Mouse (Mus musculus) kidney, adult 2 months (tissue): ENCODE measurements around the gene Gm28047. TPM values are rescaled to one million over a fixed set of nuclear protein-coding genes. Genes with fewer than 3 reads are reported as not detected.
A peak's percentile ranks its signal among the peaks of the same experiment; 100 is the strongest.

Experiments used
- DNase-seq: peaks from one replicate; pipeline ENCODE4 v3.0.0; 2021
- H3K27ac ChIP-seq: fragments of 200-500 bp; 2 replicates; pipeline ENCODE4 v1.5.1; 2012; ENCODE audit warnings: low read depth, low read length, control low read depth, inconsistent platforms; ENCODE audit not compliant: insufficient read depth
- H3K27me3 ChIP-seq: fragments of 200-500 bp; replicated peaks from 2 replicates; pipeline ENCODE4 v1.6.1; 2012; ENCODE audit warnings: mild to moderate bottlenecking, moderate library complexity, low read length, inconsistent platforms; ENCODE audit not compliant: control insufficient read depth, insufficient read depth
- H3K36me3 ChIP-seq: fragments of 200-500 bp; 2 replicates; pipeline ENCODE4 v1.6.1; 2012; ENCODE audit warnings: mild to moderate bottlenecking, moderate library complexity, low read length, inconsistent platforms; ENCODE audit not compliant: control insufficient read depth, insufficient read depth
- H3K4me1 ChIP-seq: fragments of 200-500 bp; 2 replicates; pipeline ENCODE4 v1.6.1; 2011; ENCODE audit warnings: low read length; ENCODE audit not compliant: control insufficient read depth, insufficient read depth
- H3K4me3 ChIP-seq: fragments of 200-500 bp; 2 replicates; pipeline ENCODE4 v1.5.1; 2011; ENCODE audit warnings: mild to moderate bottlenecking, low read depth, low read length, control low read depth; ENCODE audit not compliant: insufficient read depth
- CTCF ChIP-seq: fragments of 200-500 bp; conservative IDR thresholded peaks from 2 replicates; pipeline ENCODE4 v1.5.1; 2011; ENCODE audit warnings: low read depth, mild to moderate bottlenecking, control low read depth, low read length, moderate library complexity, mixed read lengths; ENCODE audit not compliant: insufficient read depth, insufficient read length
- POLR2A ChIP-seq: fragments of 200-500 bp; IDR thresholded peaks from one replicate; pipeline ENCODE4 v1.6.1; 2011; ENCODE audit warnings: low read depth, low read length, control low read depth
- WGBS: fragments of 180-500 bp; shearing (Covaris S2); methylation state at CpG from one replicate; pipeline ENCODE4 v1.1.7; 2018; 5-methylcytosine and 5-hydroxymethylcytosine counted together
- polyA plus RNA-seq: library from polyadenylated mRNA; depleted of rRNA; stranded (reverse); fragments of >200 nt; gene quantifications from 2 replicates; pipeline ENCODE4 v1.2.3, GENCODE M21; 2012

The Gm28047 gene
- polyA plus RNA-seq, 1 experiment = not detected

DNA sequence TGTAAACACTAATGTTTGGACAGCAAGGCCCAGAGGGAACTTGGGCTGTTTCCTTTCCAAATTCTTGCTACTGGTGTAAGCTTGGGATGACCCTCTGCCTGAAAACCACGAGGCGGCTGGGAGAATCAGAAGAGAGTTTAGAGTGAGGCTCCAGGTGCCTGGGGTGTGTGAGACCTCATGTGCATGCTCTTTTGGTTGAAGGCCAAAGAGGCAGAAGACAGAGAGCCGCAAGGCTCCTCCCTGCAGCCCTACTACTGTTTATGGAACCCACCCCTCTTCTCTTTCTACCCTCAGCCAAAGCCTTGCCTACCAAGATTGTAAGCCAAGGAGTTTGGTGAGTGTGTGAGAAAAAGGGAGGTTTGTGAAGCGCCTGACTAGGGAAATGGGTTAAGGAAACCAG is 109.1 kb downstream of the Gm28047 start:
- TF ChIP-seq POLR2A (no peak), CTCF (no peak)
- no peak for DNase-seq
- Histone ChIP-seq H3K36me3 (no peaks in the 10 kb centered on the region), H3K27me3 (no peaks in the 10 kb centered on the region), H3K27ac (no peak overlapping the region), H3K4me1 (peaks cover 5% of the 10 kb centered on the region; the same call in 1 of the 2 replicates), H3K4me3 (no peak overlapping the region)
- 58% methylated on average over 4 of the region's 4 CpGs for WGBS

- Histone ChIP-seq H3K27me3 (no peaks in the 10 kb centered on the region), H3K36me3 (no peaks in the 10 kb centered on the region), H3K4me1 (peaks cover 6% of the 10 kb centered on the region; the same call in 1 of the 2 replicates), H3K4me3 (no peak overlapping the region), H3K27ac (no peak overlapping the region)
- 82% methylated on average over 2 of the region's 2 CpGs for WGBS
- DNase-seq = no peak
- TF ChIP-seq CTCF (no peak), POLR2A (no peak)
Measured at GRCm38 (mm10) chr15:102515261-102515660, 109.6 kb downstream of the Gm28047 start.

GRCm38 (mm10) chr15:102513004-102513403 is 111.9 kb downstream of the Gm28047 start:
- no peak for TF ChIP-seq CTCF
- no peak for TF ChIP-seq POLR2A
- Histone ChIP-seq H3K27me3 (no peaks in the 10 kb centered on the region), H3K4me3 (no peak overlapping the region), H3K36me3 (no peaks in the 10 kb centered on the region), H3K4me1 (peaks cover 3% of the 10 kb centered on the region; the same call in 1 of the 2 replicates), H3K27ac (no peak overlapping the region)
- 78% methylated on average over 3 of the region's 3 CpGs for WGBS
- no peak for DNase-seq

DNA sequence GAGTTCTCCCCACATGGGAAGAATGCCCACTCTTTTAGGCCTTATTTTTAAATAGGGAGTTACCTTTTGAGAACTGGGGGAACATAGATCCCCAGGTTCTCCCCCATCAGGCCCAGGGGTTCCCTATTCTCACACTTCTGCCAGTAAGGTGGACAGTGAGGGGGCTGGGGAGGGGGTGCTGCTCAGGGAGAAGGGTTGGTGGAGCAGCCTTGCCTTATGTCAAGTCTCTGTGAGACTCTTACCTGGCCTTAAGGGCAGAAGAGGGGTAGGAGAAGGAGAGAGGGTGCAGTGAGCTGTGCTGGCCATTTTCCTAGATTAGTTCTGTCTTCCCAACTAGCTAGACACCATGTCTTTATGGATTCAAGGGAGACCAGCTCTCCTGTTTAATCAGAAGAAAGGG is 112.4 kb downstream of the Gm28047 start:
- H3K4me3 ChIP-seq = no peak overlapping the region
- DNase-seq = no peak
- peaks cover 3% of the 10 kb centered on the region; the same call in 1 of the 2 replicates for H3K4me1 ChIP-seq
- no peaks in the 10 kb centered on the region for H3K27me3 ChIP-seq
- no peaks in the 10 kb centered on the region for H3K36me3 ChIP-seq
- H3K27ac ChIP-seq = no peak overlapping the region
- TF ChIP-seq POLR2A = no peak
- no peak for TF ChIP-seq CTCF

GRCm38 (mm10) chr15:102512010-102512409 is 112.9 kb downstream of the Gm28047 start:
- H3K27me3 ChIP-seq = no peaks in the 10 kb centered on the region
- peaks cover 3% of the 10 kb centered on the region; the same call in 1 of the 2 replicates for H3K4me1 ChIP-seq
- no peaks in the 10 kb centered on the region for H3K36me3 ChIP-seq
- H3K4me3 ChIP-seq = no peak overlapping the region
- no peak overlapping the region for H3K27ac ChIP-seq
- no peak for DNase-seq
- WGBS = 59% methylated on average over 5 of the region's 5 CpGs
- TF ChIP-seq POLR2A = no peak
- no peak for TF ChIP-seq CTCF

DNA sequence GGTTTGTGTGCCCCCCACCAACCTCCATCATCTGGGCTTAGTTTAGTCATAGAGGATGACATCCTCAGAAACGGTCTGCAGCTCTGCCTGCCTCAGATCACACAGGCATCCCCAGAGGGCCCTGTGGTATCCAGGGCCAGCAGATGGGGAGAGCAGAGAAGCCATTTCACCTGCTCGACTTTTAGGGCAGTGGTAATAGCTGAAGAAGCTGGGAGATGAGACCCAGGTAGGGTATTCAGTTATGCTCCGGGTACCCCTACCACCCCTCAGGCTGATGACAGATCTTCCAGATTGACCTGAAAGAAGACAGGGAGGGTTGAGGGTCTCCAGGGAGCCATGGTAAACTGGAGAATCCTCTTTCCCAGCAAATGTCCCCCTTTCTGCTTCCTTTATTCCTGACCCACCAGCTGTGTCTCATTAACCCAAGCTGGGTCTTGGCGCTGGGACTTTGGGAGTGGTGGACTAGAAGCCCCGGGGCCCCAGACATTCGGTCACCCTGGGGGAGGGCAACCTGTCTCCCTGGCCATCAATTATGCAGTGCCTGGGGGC is 113.5 kb downstream of the Gm28047 start:
- DNase-seq = no peak
- no peaks in the 10 kb centered on the region for H3K27me3 ChIP-seq
- 22% methylated on average over 6 of the region's 6 CpGs for WGBS
- TF ChIP-seq CTCF (no peak), POLR2A (no peak)
- no peak overlapping the region for H3K27ac ChIP-seq
- H3K36me3 ChIP-seq = no peaks in the 10 kb centered on the region
- H3K4me1 ChIP-seq = peaks cover 3% of the 10 kb centered on the region; the same call in 1 of the 2 replicates
- no peak overlapping the region for H3K4me3 ChIP-seq

- TF ChIP-seq POLR2A (no peak), CTCF (no peak)
- Histone ChIP-seq H3K4me1 (peaks cover 3% of the 10 kb centered on the region; the same call in 1 of the 2 replicates), H3K4me3 (peak overlapping the region; percentile 78), H3K36me3 (no peaks in the 10 kb centered on the region), H3K27me3 (no peaks in the 10 kb centered on the region), H3K27ac (peak overlapping the region; percentile 10)
- DNase-seq = peak; percentile 90
- 4% methylated on average over 33 of the region's 34 CpGs for WGBS
Measured at GRCm38 (mm10) chr15:102510590-102511284, 114.1 kb downstream of the Gm28047 start.
